Mouse (Mus musculus): ENCODE measurements at regions not wholly inside any gene's neighbourhood (a gene's known extent, or its start where the extent isn't known, plus 50 kb on each side); places are given as distances from the start of the nearest gene placed in this dataset.

DNA sequence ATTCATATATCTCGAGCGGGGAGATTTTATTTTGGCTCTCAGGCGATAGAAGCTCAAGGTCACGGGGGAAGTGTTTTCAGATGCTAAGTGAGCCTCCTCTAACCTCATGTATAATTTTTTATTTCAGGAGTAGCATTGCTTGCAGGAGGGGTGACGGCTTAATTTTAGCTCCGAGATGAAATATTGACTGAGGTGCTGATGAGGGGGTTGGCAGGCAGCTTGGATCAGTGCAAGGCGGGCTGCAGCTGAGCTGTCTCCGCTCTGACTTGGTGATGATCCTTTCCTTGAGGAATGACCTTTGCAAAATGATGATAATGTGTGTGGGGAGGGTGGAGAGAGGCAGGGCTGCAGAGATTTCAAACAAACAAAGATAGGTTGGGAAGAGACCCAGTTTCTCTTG lies 222.6 kb downstream of the Hhipl2 start:
- WGBS: 59% methylated on average over 8 of the region's 8 CpGs
- no peak overlapping the region for H3K4me3 ChIP-seq (ENCODE audit: low read length)

DNA sequence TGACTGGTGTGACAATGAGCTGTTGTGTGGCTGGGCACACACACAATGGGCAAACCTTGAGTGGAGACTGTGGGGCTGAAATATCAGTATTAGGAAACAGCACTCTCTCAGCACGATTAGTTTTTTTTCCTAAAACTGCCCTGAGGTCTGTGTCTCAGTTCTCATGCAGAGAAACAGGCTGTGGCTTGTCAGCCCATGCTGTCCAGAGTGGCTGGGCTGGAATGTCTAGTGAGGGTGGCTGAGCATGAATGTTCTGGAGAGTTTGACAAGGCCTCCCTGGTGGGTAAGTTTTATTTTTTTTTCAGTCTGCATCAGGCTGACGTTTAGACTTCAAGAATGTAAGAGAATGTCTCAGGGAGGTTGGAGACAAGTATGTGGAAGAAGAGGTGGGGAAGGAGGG lies 226.0 kb downstream of the Hhipl2 start:
- 36% methylated on average over 2 of the region's 2 CpGs for WGBS

More for the DNA sequence above, 222.6 kb downstream of the Hhipl2 start:
- Histone ChIP-seq H3K27ac (ENCODE audit: low read depth, low read length) (no peak overlapping the region), H3K4me2 (replicated peaks; ENCODE audit: low read depth, low read length) (no peak overlapping the region), H3K4me1 (ENCODE audit: control insufficient read depth, insufficient read depth, low read length) (no peaks in the 10 kb centered on the region), H3K9me3 (ENCODE audit: control insufficient read depth, low read length) (no peaks in the 10 kb centered on the region), H3K9ac (ENCODE audit: low read depth, low read length) (no peak overlapping the region), H3K36me3 (ENCODE audit: control insufficient read depth, insufficient read depth, low read length) (no peaks in the 10 kb centered on the region), H3K27me3 (ENCODE audit: control insufficient read depth, insufficient read depth, low read length) (no peaks in the 10 kb centered on the region)
- ATAC-seq (ENCODE audit: low FRiP score, low TSS enrichment): no peak

DNA sequence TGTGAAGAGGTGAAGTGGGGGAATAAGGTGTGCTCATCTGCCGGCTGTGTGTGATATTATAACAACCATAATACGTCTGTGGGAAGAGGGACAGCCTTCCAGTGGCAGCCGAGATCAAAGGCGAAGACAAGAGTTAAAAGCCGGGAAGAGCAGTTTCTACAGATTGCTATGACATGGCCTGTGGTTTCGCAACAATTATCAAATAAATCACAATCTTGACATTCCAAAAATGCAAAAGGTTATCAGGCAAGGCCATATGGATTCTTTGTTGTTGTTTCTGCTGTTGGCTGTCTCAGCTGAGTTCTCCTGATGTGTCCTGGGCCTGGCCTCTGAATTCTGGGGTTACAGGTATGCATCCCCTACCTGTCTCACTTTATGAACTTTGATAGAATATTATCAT lies 235.9 kb downstream of the Hhipl2 start:
- H3K27ac ChIP-seq (ENCODE audit: low read depth, low read length): no peak overlapping the region
- no peak for ATAC-seq (ENCODE audit: low FRiP score, low TSS enrichment)
- H3K4me3 ChIP-seq (ENCODE audit: low read length): no peak overlapping the region
- WGBS: 74% methylated on average over 6 of the region's 6 CpGs
- no peaks in the 10 kb centered on the region for H3K9me3 ChIP-seq (ENCODE audit: control insufficient read depth, low read length)
- H3K36me3 ChIP-seq (ENCODE audit: control insufficient read depth, insufficient read depth, low read length): no peaks in the 10 kb centered on the region
- H3K9ac ChIP-seq (ENCODE audit: low read depth, low read length): no peak overlapping the region
- H3K4me1 ChIP-seq (ENCODE audit: control insufficient read depth, insufficient read depth, low read length): no peaks in the 10 kb centered on the region
- H3K4me2 ChIP-seq (replicated peaks; ENCODE audit: low read depth, low read length): no peak overlapping the region
- H3K27me3 ChIP-seq (ENCODE audit: control insufficient read depth, insufficient read depth, low read length): no peaks in the 10 kb centered on the region

More for the DNA sequence above, 226.0 kb downstream of the Hhipl2 start:
- Histone ChIP-seq H3K27ac (ENCODE audit: low read depth, low read length) (no peak overlapping the region), H3K9ac (ENCODE audit: low read depth, low read length) (no peak overlapping the region), H3K4me3 (ENCODE audit: low read length) (no peak overlapping the region), H3K36me3 (ENCODE audit: control insufficient read depth, insufficient read depth, low read length) (no peaks in the 10 kb centered on the region), H3K27me3 (ENCODE audit: control insufficient read depth, insufficient read depth, low read length) (no peaks in the 10 kb centered on the region), H3K9me3 (ENCODE audit: control insufficient read depth, low read length) (no peaks in the 10 kb centered on the region), H3K4me1 (ENCODE audit: control insufficient read depth, insufficient read depth, low read length) (no peaks in the 10 kb centered on the region), H3K4me2 (replicated peaks; ENCODE audit: low read depth, low read length) (no peak overlapping the region)
- no peak for ATAC-seq (ENCODE audit: low FRiP score, low TSS enrichment)

DNA sequence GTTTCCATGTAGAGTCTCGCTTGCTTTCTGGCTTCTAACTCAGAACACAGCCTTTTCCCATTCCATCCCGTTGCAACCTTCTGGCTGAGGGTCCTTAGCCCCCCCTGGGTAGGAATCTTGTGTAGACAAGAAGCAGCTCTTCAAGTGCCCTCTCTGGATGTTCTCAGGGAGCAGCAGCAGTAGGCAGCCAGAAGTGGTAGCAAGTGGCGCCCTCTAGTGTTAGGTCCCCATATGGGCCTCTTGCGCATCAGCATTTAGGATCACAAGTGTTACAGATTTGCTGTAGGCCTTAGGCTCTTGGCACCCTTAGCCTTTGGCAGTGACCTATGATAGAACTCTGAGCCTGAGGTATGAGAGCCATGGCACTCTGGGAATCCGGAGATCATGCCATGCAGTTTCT lies 239.0 kb downstream of the Hhipl2 start:
- H3K4me2 ChIP-seq (replicated peaks; ENCODE audit: low read depth, low read length): no peak overlapping the region
- ATAC-seq (ENCODE audit: low FRiP score, low TSS enrichment): no peak
- H3K27ac ChIP-seq (ENCODE audit: low read depth, low read length): no peak overlapping the region
- H3K4me3 ChIP-seq (ENCODE audit: low read length): no peak overlapping the region
- H3K27me3 ChIP-seq (ENCODE audit: control insufficient read depth, insufficient read depth, low read length): no peaks in the 10 kb centered on the region
- 59% methylated on average over 5 of the region's 5 CpGs for WGBS
- H3K9ac ChIP-seq (ENCODE audit: low read depth, low read length): no peak overlapping the region
- no peaks in the 10 kb centered on the region for H3K4me1 ChIP-seq (ENCODE audit: control insufficient read depth, insufficient read depth, low read length)
- H3K36me3 ChIP-seq (ENCODE audit: control insufficient read depth, insufficient read depth, low read length): no peaks in the 10 kb centered on the region
- no peaks in the 10 kb centered on the region for H3K9me3 ChIP-seq (ENCODE audit: control insufficient read depth, low read length)

DNA sequence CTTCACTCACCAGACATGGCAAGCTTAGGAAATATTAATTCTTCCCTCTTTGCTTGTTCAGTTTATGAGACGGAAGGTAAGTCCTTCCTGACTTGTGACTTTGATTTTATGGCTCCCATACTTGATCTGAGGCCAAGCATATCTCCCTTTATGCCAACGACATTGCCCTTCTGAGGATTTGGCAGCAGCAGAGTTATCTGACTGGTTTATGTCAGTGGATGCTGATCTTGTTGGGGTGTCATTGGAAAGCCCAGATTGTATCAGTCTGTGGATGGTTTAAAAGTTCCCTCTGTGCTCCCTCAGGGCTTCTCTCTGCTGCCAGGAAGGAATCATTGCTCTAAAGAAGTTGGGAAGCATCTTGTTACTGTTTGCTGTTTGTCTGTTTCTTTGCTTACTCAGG lies 242.5 kb downstream of the Hhipl2 start:
- no peak overlapping the region for H3K9ac ChIP-seq (ENCODE audit: low read depth, low read length)
- H3K27ac ChIP-seq (ENCODE audit: low read depth, low read length): no peak overlapping the region
- H3K36me3 ChIP-seq (ENCODE audit: control insufficient read depth, insufficient read depth, low read length): no peaks in the 10 kb centered on the region
- H3K4me2 ChIP-seq (replicated peaks; ENCODE audit: low read depth, low read length): no peak overlapping the region
- WGBS: 80% methylated on average over 2 of the region's 2 CpGs
- H3K27me3 ChIP-seq (ENCODE audit: control insufficient read depth, insufficient read depth, low read length): no peaks in the 10 kb centered on the region
- no peaks in the 10 kb centered on the region for H3K9me3 ChIP-seq (ENCODE audit: control insufficient read depth, low read length)
- ATAC-seq (ENCODE audit: low FRiP score, low TSS enrichment): no peak
- H3K4me1 ChIP-seq (ENCODE audit: control insufficient read depth, insufficient read depth, low read length): no peaks in the 10 kb centered on the region
- no peak overlapping the region for H3K4me3 ChIP-seq (ENCODE audit: low read length)

DNA sequence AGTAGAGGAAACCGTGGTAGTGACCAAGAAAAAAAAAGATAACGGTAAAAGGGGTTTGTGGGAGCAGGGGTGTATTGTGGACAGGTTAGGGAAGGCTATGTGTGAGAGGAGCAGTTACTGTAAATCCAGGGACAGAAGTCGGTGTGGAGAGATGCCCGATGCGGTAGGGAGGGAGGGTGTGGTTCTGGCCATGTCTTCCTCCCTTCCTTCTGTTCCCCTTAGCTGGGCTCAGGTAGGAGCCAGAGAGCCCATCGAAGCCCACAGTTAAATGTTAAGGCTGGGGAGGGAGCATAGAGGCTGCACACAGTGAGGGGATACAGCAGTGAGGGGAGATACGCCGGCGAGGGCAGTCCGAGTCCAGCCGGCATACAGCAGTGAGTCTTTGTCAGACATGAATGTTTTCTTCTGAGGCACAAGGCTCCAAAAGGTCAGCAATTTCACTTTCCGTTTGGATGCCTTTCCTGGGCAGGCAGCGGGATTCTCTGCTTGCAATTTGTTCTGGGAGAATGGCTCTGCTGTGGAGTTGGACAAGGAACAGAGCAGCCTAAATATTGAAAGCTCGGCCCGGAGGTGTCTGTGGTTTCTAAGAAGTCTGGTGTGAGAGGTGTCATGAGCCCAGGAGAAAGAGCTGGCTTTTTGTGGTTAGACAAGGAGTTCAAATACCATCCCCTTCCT lies 244.5 kb downstream of the Hhipl2 start:
- ATAC-seq (ENCODE audit: low FRiP score, low TSS enrichment): no peak
- H3K4me3 ChIP-seq (ENCODE audit: low read length): no peak overlapping the region
- no peaks in the 10 kb centered on the region for H3K4me1 ChIP-seq (ENCODE audit: control insufficient read depth, insufficient read depth, low read length)
- H3K27me3 ChIP-seq (ENCODE audit: control insufficient read depth, insufficient read depth, low read length): no peaks in the 10 kb centered on the region
- 61% methylated on average over 15 of the region's 15 CpGs for whole genome bisulfite sequencing
- no peak overlapping the region for H3K4me2 ChIP-seq (replicated peaks; ENCODE audit: low read depth, low read length)
- no peaks in the 10 kb centered on the region for H3K36me3 ChIP-seq (ENCODE audit: control insufficient read depth, insufficient read depth, low read length)
- no peak overlapping the region for H3K27ac ChIP-seq (ENCODE audit: low read depth, low read length)
- H3K9me3 ChIP-seq (ENCODE audit: control insufficient read depth, low read length): peaks cover 3% of the 10 kb centered on the region; the same call in 1 of the 2 replicates
- no peak overlapping the region for H3K9ac ChIP-seq (ENCODE audit: low read depth, low read length)

DNA sequence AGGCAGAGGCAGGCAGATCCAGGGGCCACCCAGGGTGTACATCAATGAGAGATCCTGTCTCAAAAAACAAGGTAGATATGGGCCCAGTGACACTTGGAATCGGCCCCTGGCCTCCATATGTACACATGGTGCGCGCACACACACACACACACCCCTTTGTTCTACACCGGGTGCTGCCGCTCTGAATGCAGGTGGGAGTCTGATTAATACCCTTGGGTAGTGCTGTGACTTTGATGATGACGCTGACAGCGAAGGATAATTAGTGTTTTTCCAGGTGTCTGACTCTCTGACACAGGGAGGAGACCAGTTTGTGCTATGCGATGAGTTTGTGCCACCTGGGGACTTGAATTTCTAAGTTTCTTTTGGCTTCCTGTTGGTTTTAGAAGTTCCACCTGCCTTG lies 251.3 kb downstream of the Hhipl2 start:
- no peaks in the 10 kb centered on the region for H3K27me3 ChIP-seq (ENCODE audit: control insufficient read depth, insufficient read depth, low read length)
- no peaks in the 10 kb centered on the region for H3K4me1 ChIP-seq (ENCODE audit: control insufficient read depth, insufficient read depth, low read length)
- peak; percentile 69; the same call in 1 of the 2 replicates for ATAC-seq (ENCODE audit: low FRiP score, low TSS enrichment)
- no peaks in the 10 kb centered on the region for H3K36me3 ChIP-seq (ENCODE audit: control insufficient read depth, insufficient read depth, low read length)
- no peak overlapping the region for H3K9ac ChIP-seq (ENCODE audit: low read depth, low read length)
- WGBS: 57% methylated on average over 8 of the region's 8 CpGs
- no peak overlapping the region for H3K4me2 ChIP-seq (replicated peaks; ENCODE audit: low read depth, low read length)
- H3K9me3 ChIP-seq (ENCODE audit: control insufficient read depth, low read length): peaks cover 3% of the 10 kb centered on the region; the same call in 1 of the 2 replicates
- no peak overlapping the region for H3K4me3 ChIP-seq (ENCODE audit: low read length)
- no peak overlapping the region for H3K27ac ChIP-seq (ENCODE audit: low read depth, low read length)

DNA sequence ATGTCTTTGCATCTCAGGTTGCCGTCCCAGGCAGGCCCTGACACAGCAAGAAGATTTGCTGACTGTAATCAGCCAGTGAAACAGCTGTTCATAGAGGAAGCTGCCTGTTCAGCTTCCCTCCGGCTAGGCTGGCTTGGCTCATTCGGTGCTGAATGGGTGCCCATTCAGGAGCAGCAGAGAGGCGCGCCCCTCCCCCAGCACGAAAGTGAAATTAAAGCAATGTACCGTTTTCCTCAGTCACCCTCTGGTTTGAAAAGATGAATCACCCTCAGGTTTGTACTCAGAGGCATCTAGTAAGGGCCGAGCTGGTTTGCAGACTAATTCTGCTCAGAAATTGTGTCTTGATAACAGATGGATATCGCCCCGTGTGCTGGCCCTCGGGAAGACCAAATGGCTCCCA lies 251.7 kb downstream of the Hhipl2 start:
- Histone ChIP-seq H3K4me2 (replicated peaks; ENCODE audit: low read depth, low read length) (0 out of 2 replicates have a peak overlapping the region, but pooled peaks have one; percentile 1), H3K27me3 (ENCODE audit: control insufficient read depth, insufficient read depth, low read length) (no peaks in the 10 kb centered on the region), H3K27ac (ENCODE audit: low read depth, low read length) (no peak overlapping the region), H3K9me3 (ENCODE audit: control insufficient read depth, low read length) (peaks cover 3% of the 10 kb centered on the region; the same call in 1 of the 2 replicates), H3K4me1 (ENCODE audit: control insufficient read depth, insufficient read depth, low read length) (no peaks in the 10 kb centered on the region), H3K9ac (ENCODE audit: low read depth, low read length) (no peak overlapping the region), H3K36me3 (ENCODE audit: control insufficient read depth, insufficient read depth, low read length) (no peaks in the 10 kb centered on the region), H3K4me3 (ENCODE audit: low read length) (no peak overlapping the region)
- ATAC-seq (ENCODE audit: low FRiP score, low TSS enrichment): peak; percentile 69; the same call in 1 of the 2 replicates
- WGBS: 49% methylated on average over 11 of the region's 11 CpGs

DNA sequence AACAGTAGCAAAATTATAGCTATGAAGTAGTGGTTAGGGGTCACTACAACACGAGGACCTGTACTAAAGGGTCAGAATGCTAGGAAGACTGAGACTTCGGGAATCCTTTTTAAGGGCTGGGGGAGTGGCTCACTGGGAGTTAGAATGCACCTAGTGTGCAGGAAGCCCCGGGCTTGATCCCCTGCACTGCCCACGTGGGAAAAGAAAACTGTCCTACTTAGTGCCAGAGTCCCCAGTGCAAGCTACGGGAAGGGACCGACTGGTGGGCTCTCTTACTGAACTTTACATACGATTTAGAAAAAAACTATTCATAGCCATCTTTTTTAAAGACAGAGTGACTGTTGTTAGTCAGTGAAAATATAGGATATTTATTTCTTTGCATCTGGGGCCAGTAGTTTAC lies 252.5 kb downstream of the Hhipl2 start:
- Histone ChIP-seq H3K27me3 (ENCODE audit: control insufficient read depth, insufficient read depth, low read length) (no peaks in the 10 kb centered on the region), H3K36me3 (ENCODE audit: control insufficient read depth, insufficient read depth, low read length) (no peaks in the 10 kb centered on the region), H3K4me2 (replicated peaks; ENCODE audit: low read depth, low read length) (no peak overlapping the region), H3K9me3 (ENCODE audit: control insufficient read depth, low read length) (peaks cover 3% of the 10 kb centered on the region; the same call in 1 of the 2 replicates), H3K4me1 (ENCODE audit: control insufficient read depth, insufficient read depth, low read length) (no peaks in the 10 kb centered on the region), H3K27ac (ENCODE audit: low read depth, low read length) (no peak overlapping the region), H3K9ac (ENCODE audit: low read depth, low read length) (no peak overlapping the region), H3K4me3 (ENCODE audit: low read length) (no peak overlapping the region)
- WGBS: 46% methylated on average over 7 of the region's 7 CpGs
- peak; percentile 16; the same call in 1 of the 2 replicates for ATAC-seq (ENCODE audit: low FRiP score, low TSS enrichment)

Data from kidney, embryonic 14.5 days (tissue).